Mouse (Mus musculus): ENCODE results near the gene 1810037I17Rik. TPM values are rescaled to one million over a fixed set of nuclear protein-coding genes. Genes with fewer than 3 reads are reported as not detected.

Gene 1810037I17Rik
- polyA plus RNA-seq (2014; fragmentation: Nextera tagmentation; extraction: Ambion mirVana) = 89.3 and 90.3 TPM in 2 replicates

DNA sequence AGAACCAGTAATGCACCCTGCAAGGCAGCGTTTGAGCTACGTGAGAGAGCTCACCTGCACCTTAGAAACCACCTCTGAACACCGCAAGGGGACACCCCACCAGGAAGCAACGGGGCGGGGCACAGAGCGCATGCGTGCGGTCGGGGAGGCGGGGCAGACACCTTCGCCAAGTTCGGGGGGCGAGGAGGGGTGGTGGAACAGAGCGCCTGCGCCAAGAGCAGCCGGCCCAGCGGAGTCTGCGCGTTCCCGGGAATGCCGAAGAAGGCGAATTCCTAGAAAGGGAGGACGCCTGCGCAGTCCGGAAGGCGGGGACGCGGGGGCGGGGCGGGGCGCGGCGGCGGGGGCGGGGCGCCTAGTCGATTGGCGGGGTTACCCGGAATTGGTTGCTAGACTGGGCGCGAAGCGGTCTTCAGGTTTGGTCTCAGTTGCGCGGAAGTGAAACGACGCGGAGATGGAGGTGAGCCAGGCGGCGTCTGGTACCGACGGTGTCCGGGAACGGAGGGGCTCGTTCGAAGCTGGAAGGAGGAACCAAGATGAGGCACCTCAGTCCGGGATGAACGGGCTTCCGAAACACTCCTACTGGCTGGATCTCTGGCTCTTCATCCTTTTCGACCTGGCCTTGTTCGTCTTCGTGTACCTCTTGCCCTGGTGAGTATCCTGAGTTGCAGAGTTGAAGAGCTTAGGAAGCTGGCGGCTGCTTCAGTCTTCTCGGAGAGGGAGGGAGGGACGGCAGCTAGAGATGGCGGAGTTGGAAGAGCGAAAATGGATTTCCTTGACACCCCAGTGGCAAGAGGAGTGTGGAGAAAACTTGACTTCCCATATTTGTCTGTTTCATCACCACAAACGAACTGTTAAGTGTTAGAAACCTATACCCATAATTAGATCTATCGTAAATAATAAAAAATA lies at the start of gene 1810037I17Rik:
Gene 1810037I17Rik (plus strand): TSS at position 195 of the 906 bp plus-strand sequence.
- Histone ChIP-seq H3K4me1 (ENCODE audit: control insufficient read depth, insufficient read depth, low read length) (peaks cover 4% of the 10 kb centered on the region; the same call in 1 of the 2 replicates), H3K9ac (replicated peaks; ENCODE audit: low read depth, low read length) (peak within 1 kb of the TSS; percentile 48), H3K4me3 (ENCODE audit: low read depth, low read length) (peak within 1 kb of the TSS; percentile 53), H3K4me2 (ENCODE audit: low read depth, low read length) (peak within 1 kb of the TSS; percentile 67), H3K9me3 (ENCODE audit: control insufficient read depth, low read length) (no peaks in the 10 kb centered on the region), H3K27me3 (ENCODE audit: control insufficient read depth, insufficient read depth, low read length) (no peaks in the 10 kb centered on the region), H3K36me3 (ENCODE audit: control insufficient read depth, insufficient read depth, low read length) (no peaks in the 10 kb centered on the region), H3K27ac (ENCODE audit: low read depth, low read length) (peak within 1 kb of the TSS; percentile 60)
- under 1% methylated on average over 55 of the region's 68 CpGs for WGBS
- peak; percentile 99 for ATAC-seq (ENCODE audit: low read depth)

DNA sequence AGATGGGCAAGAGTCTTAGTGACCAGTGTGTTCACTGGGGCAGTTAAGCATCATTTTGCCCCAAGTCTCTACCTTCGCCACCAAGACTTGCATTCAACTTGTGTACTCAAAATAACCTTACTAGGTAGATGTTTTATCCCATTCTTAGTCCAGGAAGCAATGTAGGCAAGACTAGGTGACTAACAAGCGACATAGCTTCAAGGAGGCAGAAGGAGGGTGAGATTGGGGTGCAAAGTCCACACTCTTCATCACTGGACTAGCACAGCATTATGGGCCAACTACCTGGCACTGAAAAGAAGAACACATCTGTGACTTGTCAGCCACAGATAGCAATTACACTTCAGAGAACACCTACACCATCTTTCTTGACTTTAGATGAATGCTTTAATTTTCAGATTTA lies 47.1 kb upstream of the 1810037I17Rik start:
- H3K27ac ChIP-seq (ENCODE audit: low read depth, low read length) = no peak overlapping the region
- no peaks in the 10 kb centered on the region for H3K27me3 ChIP-seq (ENCODE audit: control insufficient read depth, insufficient read depth, low read length)
- H3K9me3 ChIP-seq (ENCODE audit: control insufficient read depth, low read length) = no peaks in the 10 kb centered on the region
- no peak overlapping the region for H3K4me2 ChIP-seq (ENCODE audit: low read depth, low read length)
- H3K36me3 ChIP-seq (ENCODE audit: control insufficient read depth, insufficient read depth, low read length) = no peaks in the 10 kb centered on the region
- no peak for ATAC-seq (ENCODE audit: low read depth)
- H3K4me3 ChIP-seq (ENCODE audit: low read depth, low read length) = no peak overlapping the region
- WGBS = 91% methylated on average over 2 of the region's 2 CpGs
- H3K9ac ChIP-seq (replicated peaks; ENCODE audit: low read depth, low read length) = no peak overlapping the region
- no peaks in the 10 kb centered on the region for H3K4me1 ChIP-seq (ENCODE audit: control insufficient read depth, insufficient read depth, low read length)

DNA sequence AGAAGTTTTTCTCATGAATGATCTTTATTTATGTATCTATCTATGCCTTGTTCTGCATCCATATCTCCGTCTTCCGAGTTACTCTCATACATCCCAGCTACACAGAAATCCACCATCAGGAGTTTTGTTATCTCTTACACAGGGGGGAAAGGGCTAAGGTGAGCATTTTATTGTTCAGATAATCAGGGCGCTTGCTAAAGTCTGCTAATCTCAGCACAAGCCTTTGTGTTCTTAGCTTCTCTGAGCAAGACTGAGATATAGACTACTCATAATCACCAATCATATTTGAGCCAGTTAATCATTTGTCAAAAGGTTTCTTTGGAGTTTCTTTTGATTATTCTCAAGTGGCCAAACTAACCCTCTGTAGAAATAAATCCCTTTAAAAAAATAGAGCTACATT lies 46.5 kb upstream of the 1810037I17Rik start:
- ATAC-seq (ENCODE audit: low read depth) = no peak
- H3K36me3 ChIP-seq (ENCODE audit: control insufficient read depth, insufficient read depth, low read length) = no peaks in the 10 kb centered on the region
- H3K27me3 ChIP-seq (ENCODE audit: control insufficient read depth, insufficient read depth, low read length) = no peaks in the 10 kb centered on the region
- no peak overlapping the region for H3K4me2 ChIP-seq (ENCODE audit: low read depth, low read length)
- H3K4me1 ChIP-seq (ENCODE audit: control insufficient read depth, insufficient read depth, low read length) = no peaks in the 10 kb centered on the region
- H3K9ac ChIP-seq (replicated peaks; ENCODE audit: low read depth, low read length) = no peak overlapping the region
- 93% methylated on average over 3 of the region's 3 CpGs for WGBS
- no peak overlapping the region for H3K4me3 ChIP-seq (ENCODE audit: low read depth, low read length)
- no peak overlapping the region for H3K27ac ChIP-seq (ENCODE audit: low read depth, low read length)
- H3K9me3 ChIP-seq (ENCODE audit: control insufficient read depth, low read length) = no peaks in the 10 kb centered on the region

DNA sequence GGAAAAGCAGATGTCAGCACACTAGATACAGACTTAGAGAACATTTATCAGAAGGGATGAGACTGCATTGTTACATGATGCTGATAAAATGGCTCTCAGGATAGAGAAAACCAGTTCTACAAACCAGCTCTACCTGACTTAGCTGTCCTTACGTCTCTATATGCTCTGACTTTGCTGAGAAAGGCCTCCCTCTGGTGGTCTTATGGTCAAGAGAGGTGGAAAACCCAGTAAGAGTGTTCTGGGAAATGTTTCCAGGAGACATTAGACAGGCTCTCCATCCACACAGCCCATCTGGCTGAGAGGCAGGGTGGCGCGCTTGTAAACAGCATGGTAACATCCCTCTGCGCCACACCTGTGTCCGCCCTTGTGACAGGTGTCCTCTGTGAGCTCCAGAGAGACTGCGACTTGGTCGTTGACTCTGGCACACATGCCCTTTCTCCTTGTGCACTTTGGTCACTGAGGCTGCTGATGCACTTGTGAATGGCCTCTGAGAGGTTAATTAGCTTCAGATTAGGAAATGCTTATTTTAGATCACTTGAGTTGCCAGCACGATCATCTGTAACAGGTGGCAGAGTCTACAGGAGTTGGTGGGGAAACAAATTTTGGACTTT lies 45.2 kb upstream of the 1810037I17Rik start:
- no peak overlapping the region for H3K4me2 ChIP-seq (ENCODE audit: low read depth, low read length)
- H3K27me3 ChIP-seq (ENCODE audit: control insufficient read depth, insufficient read depth, low read length) = no peaks in the 10 kb centered on the region
- WGBS = 92% methylated on average over 8 of the region's 8 CpGs
- H3K4me1 ChIP-seq (ENCODE audit: control insufficient read depth, insufficient read depth, low read length) = no peaks in the 10 kb centered on the region
- no peak overlapping the region for H3K4me3 ChIP-seq (ENCODE audit: low read depth, low read length)
- H3K27ac ChIP-seq (ENCODE audit: low read depth, low read length) = no peak overlapping the region
- H3K9me3 ChIP-seq (ENCODE audit: control insufficient read depth, low read length) = no peaks in the 10 kb centered on the region
- H3K36me3 ChIP-seq (ENCODE audit: control insufficient read depth, insufficient read depth, low read length) = no peaks in the 10 kb centered on the region
- no peak for ATAC-seq (ENCODE audit: low read depth)
- no peak overlapping the region for H3K9ac ChIP-seq (replicated peaks; ENCODE audit: low read depth, low read length)

DNA sequence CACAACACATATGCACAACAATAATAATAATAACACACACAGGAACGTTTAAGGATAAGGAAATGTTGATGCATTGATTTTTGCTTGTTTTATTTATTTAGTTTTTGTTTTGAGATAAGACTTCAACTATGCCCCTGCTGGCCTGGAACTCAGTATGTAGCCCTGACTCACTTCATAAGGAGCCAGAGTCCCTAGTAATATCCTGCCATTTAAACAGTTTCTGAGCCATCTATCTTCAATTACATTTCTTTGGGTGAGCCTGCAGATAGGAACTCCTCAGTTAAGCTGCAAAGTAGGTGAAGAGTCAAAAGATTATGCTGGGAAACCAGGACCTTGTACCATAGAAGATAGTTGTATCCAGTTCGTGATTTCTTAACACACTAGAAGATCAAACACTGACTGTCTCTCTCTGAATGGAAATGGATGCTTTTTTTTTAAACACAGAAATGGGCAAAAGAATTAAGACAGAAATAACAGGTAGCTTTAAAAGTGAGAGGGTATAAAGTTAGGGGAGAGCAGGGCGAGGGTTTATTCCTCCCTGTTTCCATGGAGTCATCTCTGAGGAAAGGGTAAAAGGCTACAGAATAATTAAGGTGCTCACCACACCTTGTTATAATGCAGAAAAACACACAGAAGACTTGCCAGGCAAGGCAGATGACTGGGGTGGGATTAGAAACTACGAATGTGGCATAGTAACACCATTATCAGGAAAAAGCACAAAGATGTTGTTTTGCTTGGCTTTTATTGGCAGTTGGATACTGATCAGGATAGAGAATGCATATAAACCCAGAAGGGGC lies 36.3 kb upstream of the 1810037I17Rik start:
- Histone ChIP-seq H3K9me3 (ENCODE audit: control insufficient read depth, low read length) (no peaks in the 10 kb centered on the region), H3K27me3 (ENCODE audit: control insufficient read depth, insufficient read depth, low read length) (no peaks in the 10 kb centered on the region), H3K9ac (replicated peaks; ENCODE audit: low read depth, low read length) (no peak overlapping the region), H3K4me1 (ENCODE audit: control insufficient read depth, insufficient read depth, low read length) (no peaks in the 10 kb centered on the region), H3K36me3 (ENCODE audit: control insufficient read depth, insufficient read depth, low read length) (no peaks in the 10 kb centered on the region), H3K4me2 (ENCODE audit: low read depth, low read length) (no peak overlapping the region), H3K27ac (ENCODE audit: low read depth, low read length) (no peak overlapping the region), H3K4me3 (ENCODE audit: low read depth, low read length) (no peak overlapping the region)
- ATAC-seq (ENCODE audit: low read depth) = no peak
- 87% methylated on average over 4 of the region's 4 CpGs for WGBS

DNA sequence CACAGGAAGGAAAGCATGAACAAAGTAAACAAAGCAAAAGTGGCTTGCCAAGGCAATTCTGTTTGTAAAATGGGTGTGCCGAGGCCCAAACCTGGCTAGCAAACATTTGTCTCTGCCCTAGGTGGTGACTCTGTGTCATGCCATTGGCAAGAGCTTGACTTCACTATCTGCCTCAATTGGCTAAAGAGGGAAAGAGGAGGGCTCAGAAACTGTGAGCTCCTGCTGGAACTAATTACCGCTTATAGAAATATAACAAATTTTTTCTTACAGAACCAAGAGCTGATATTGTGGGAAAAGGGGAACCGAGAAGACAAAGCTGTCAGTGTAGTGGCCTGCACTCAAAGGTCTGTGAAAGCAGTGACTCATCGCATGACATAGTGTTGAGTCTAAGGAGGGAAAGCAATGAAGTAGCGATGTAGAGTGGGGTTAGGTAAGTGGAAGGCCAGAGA lies 35.6 kb upstream of the 1810037I17Rik start:
- no peak overlapping the region for H3K4me3 ChIP-seq (ENCODE audit: low read depth, low read length)
- H3K4me1 ChIP-seq (ENCODE audit: control insufficient read depth, insufficient read depth, low read length) = no peaks in the 10 kb centered on the region
- 90% methylated on average over 5 of the region's 5 CpGs for WGBS
- no peaks in the 10 kb centered on the region for H3K36me3 ChIP-seq (ENCODE audit: control insufficient read depth, insufficient read depth, low read length)
- no peak overlapping the region for H3K27ac ChIP-seq (ENCODE audit: low read depth, low read length)
- H3K27me3 ChIP-seq (ENCODE audit: control insufficient read depth, insufficient read depth, low read length) = no peaks in the 10 kb centered on the region
- no peak overlapping the region for H3K9ac ChIP-seq (replicated peaks; ENCODE audit: low read depth, low read length)
- H3K9me3 ChIP-seq (ENCODE audit: control insufficient read depth, low read length) = no peaks in the 10 kb centered on the region
- H3K4me2 ChIP-seq (ENCODE audit: low read depth, low read length) = no peak overlapping the region
- no peak for ATAC-seq (ENCODE audit: low read depth)

DNA sequence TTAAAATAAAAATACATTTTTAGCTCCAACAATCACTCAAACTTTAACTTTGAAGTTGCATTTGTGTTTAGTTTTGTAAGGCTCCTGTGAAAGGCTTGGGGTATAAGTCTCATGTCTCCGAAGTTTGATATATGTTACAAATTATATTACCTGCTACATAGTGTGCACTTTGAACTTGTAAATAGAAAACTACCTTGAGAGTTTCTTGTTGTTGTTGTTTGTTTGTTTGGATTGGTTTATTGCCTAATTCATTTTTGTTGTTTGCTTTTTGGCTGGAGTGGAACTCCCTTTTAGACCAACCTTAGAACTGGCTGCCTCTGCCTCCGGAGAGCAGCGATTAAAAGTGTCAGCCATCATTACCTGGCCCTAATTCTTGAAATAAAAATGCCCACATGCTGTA lies 29.2 kb upstream of the 1810037I17Rik start, which contains the start of gene Fabp2:
Gene Fabp2 (plus strand): TSS at position 301 of the 400 bp plus-strand sequence.
- Histone ChIP-seq H3K9me3 (ENCODE audit: control insufficient read depth, low read length) (no peaks in the 10 kb centered on the region), H3K4me2 (ENCODE audit: low read depth, low read length) (no peak within 1 kb of the TSS), H3K27me3 (ENCODE audit: control insufficient read depth, insufficient read depth, low read length) (no peaks in the 10 kb centered on the region), H3K4me3 (ENCODE audit: low read depth, low read length) (no peak within 1 kb of the TSS), H3K4me1 (ENCODE audit: control insufficient read depth, insufficient read depth, low read length) (no peaks in the 10 kb centered on the region), H3K9ac (replicated peaks; ENCODE audit: low read depth, low read length) (no peak within 1 kb of the TSS), H3K36me3 (ENCODE audit: control insufficient read depth, insufficient read depth, low read length) (no peaks in the 10 kb centered on the region), H3K27ac (ENCODE audit: low read depth, low read length) (no peak within 1 kb of the TSS)
- WGBS = 94% methylated on average over 3 of the region's 3 CpGs
- ATAC-seq (ENCODE audit: low read depth) = no peak

DNA sequence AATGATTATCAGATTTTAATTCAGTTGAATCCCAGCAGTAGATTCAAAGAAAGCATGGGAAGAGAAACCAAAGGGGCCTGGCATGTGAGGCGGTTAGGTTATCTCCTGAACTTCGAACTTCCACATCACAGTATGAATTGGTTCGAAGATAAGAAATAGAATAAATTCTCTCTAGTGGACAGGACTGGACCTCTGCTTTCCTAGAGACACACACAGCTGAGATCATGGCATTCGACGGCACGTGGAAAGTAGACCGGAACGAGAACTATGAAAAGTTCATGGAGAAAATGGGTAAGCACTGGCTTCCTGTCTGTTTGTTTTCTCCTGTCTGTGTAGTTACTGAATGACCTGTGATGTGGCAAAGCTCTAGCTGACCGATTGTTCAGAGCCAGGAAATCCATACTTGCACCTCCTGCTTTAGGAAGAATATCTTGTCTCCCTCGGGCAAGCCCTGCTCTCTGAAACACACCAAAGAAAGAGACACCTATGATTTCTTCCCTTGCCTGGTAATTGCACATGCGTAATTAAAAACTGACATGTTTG lies 28.7 kb upstream of the 1810037I17Rik start:
- ATAC-seq (ENCODE audit: low read depth) = no peak
- Histone ChIP-seq H3K4me2 (ENCODE audit: low read depth, low read length) (no peak overlapping the region), H3K9ac (replicated peaks; ENCODE audit: low read depth, low read length) (no peak overlapping the region), H3K9me3 (ENCODE audit: control insufficient read depth, low read length) (no peaks in the 10 kb centered on the region), H3K4me3 (ENCODE audit: low read depth, low read length) (no peak overlapping the region), H3K27ac (ENCODE audit: low read depth, low read length) (no peak overlapping the region), H3K4me1 (ENCODE audit: control insufficient read depth, insufficient read depth, low read length) (no peaks in the 10 kb centered on the region), H3K27me3 (ENCODE audit: control insufficient read depth, insufficient read depth, low read length) (no peaks in the 10 kb centered on the region), H3K36me3 (ENCODE audit: control insufficient read depth, insufficient read depth, low read length) (no peaks in the 10 kb centered on the region)
- WGBS = 93% methylated on average over 11 of the region's 11 CpGs
